ENCODE assay signal across 8 mouse cellular contexts in the genomic region with DNA sequence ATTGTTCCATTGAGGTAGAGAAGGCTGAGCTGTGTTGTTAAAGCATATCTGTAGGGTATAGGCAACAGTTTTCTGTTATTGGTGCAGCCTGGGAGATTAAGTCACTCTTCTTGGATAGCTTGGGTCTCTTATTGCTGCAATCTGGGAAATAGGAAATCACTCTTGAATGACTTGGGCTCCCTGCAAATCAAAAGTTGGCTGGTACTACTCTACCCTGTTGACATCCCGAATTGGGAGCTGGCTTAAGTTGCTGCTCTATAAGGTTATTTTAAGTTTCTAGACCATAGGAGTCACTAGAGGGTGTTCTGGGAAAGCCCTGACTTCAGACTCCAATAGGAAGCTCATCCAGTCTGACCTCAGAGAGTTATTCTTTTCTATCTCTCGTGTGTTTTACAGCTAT. TPM values are rescaled to one million over a fixed set of nuclear protein-coding genes. Genes with fewer than 3 reads are reported as not detected.
DNase-seq lines count a peak whose midpoint lies in the region; ATAC-seq lines count a peak whose summit lies in the region.

No protein-coding gene starts in this region.

- WGBS in kidney, embryonic 15.5 days, result 36% methylated on average over 2 of the region's 2 CpGs
- WGBS in embryonic facial prominence, embryonic 13.5 days, result 36% methylated on average over 2 of the region's 2 CpGs
- 40% methylated on average over 2 of the region's 2 CpGs for WGBS in hindbrain, embryonic 16.5 days
- WGBS in midbrain, embryonic 14.5 days, result 33% methylated on average over 2 of the region's 2 CpGs

- peak overlapping the region; percentile 63 for H3K4me2 ChIP-seq in kidney, embryonic 15.5 days
- peak overlapping the region; percentile 66 for H3K4me2 ChIP-seq in embryonic facial prominence, embryonic 13.5 days
- H3K4me2 ChIP-seq in hindbrain, embryonic 16.5 days (ENCODE audit: low read length), result peak overlapping the region; percentile 68
- peak overlapping the region; percentile 61 for H3K4me2 ChIP-seq in midbrain, embryonic 14.5 days (ENCODE audit: low read length)

- peak overlapping the region; percentile 93 for H3K4me3 ChIP-seq in kidney, embryonic 15.5 days (replicated peaks)
- peak overlapping the region; percentile 94 for H3K4me3 ChIP-seq in embryonic facial prominence, embryonic 13.5 days
- no peak overlapping the region for H3K4me3 ChIP-seq in hindbrain, embryonic 16.5 days (ENCODE audit: low read length)
- no peak overlapping the region for H3K4me3 ChIP-seq in midbrain, embryonic 14.5 days (replicated peaks; ENCODE audit: low read depth, low read length)

- H3K27ac ChIP-seq in kidney, embryonic 15.5 days, result no peak overlapping the region
- no peak overlapping the region for H3K27ac ChIP-seq in embryonic facial prominence, embryonic 13.5 days
- no peak overlapping the region for H3K27ac ChIP-seq in hindbrain, embryonic 16.5 days (ENCODE audit: low read depth, low read length)
- H3K27ac ChIP-seq in midbrain, embryonic 14.5 days (replicated peaks; ENCODE audit: low read depth, low read length), result no peak overlapping the region

- no peaks in the 10 kb centered on the region for H3K27me3 ChIP-seq in kidney, embryonic 15.5 days
- H3K27me3 ChIP-seq in embryonic facial prominence, embryonic 13.5 days, result no peaks in the 10 kb centered on the region
- no peaks in the 10 kb centered on the region for H3K27me3 ChIP-seq in hindbrain, embryonic 16.5 days (replicated peaks; ENCODE audit: control insufficient read depth, insufficient read depth, low read length)
- H3K27me3 ChIP-seq in midbrain, embryonic 14.5 days (ENCODE audit: control insufficient read depth, insufficient read depth, low read length), result no peaks in the 10 kb centered on the region

- peaks cover 31% of the 10 kb centered on the region for H3K4me1 ChIP-seq in kidney, embryonic 15.5 days
- peaks cover 35% of the 10 kb centered on the region for H3K4me1 ChIP-seq in embryonic facial prominence, embryonic 13.5 days
- peaks cover 21% of the 10 kb centered on the region for H3K4me1 ChIP-seq in hindbrain, embryonic 16.5 days (ENCODE audit: control insufficient read depth, insufficient read depth, low read depth, low read length)
- peaks cover 11% of the 10 kb centered on the region; the same call in 1 of the 2 replicates for H3K4me1 ChIP-seq in midbrain, embryonic 14.5 days (ENCODE audit: control insufficient read depth, insufficient read depth, low read length)

- DNase-seq in kidney, adult 11 months, result no peak
- no peak for DNase-seq in midbrain, embryonic 14.5 days
- no peak for DNase-seq in left cerebral cortex, adult 11 months (ENCODE audit: low spot score)
- DNase-seq in adrenal gland, postnatal 25 days, result no peak
- DNase-seq in layer of hippocampus, adult 9-10 months (ENCODE audit: low spot score), result no peak

- no peak overlapping the region for H3K9ac ChIP-seq in kidney, embryonic 15.5 days
- no peak overlapping the region for H3K9ac ChIP-seq in embryonic facial prominence, embryonic 13.5 days
- no peak overlapping the region for H3K9ac ChIP-seq in hindbrain, embryonic 16.5 days (ENCODE audit: low read depth, low read length)
- no peak overlapping the region for H3K9ac ChIP-seq in midbrain, embryonic 14.5 days (replicated peaks; ENCODE audit: low read length)

- no peaks in the 10 kb centered on the region for H3K36me3 ChIP-seq in kidney, embryonic 15.5 days
- H3K36me3 ChIP-seq in embryonic facial prominence, embryonic 13.5 days, result no peaks in the 10 kb centered on the region
- no peaks in the 10 kb centered on the region for H3K36me3 ChIP-seq in hindbrain, embryonic 16.5 days (ENCODE audit: control insufficient read depth, insufficient read depth, low read length)
- no peaks in the 10 kb centered on the region for H3K36me3 ChIP-seq in midbrain, embryonic 14.5 days (ENCODE audit: control insufficient read depth, insufficient read depth, low read length)

- no peak for ATAC-seq in kidney, embryonic 15.5 days (replicated peaks; ENCODE audit: low FRiP score)
- no peak for ATAC-seq in embryonic facial prominence, embryonic 13.5 days (ENCODE audit: insufficient number of reproducible peaks, insufficient read depth, low FRiP score, low TSS enrichment, low read depth)
- no peak for ATAC-seq in hindbrain, embryonic 16.5 days
- no peak for ATAC-seq in midbrain, embryonic 14.5 days (ENCODE audit: low FRiP score, low TSS enrichment)

- H3K9me3 ChIP-seq in kidney, embryonic 15.5 days (replicated peaks), result no peaks in the 10 kb centered on the region
- H3K9me3 ChIP-seq in embryonic facial prominence, embryonic 13.5 days, result no peaks in the 10 kb centered on the region
- no peaks in the 10 kb centered on the region for H3K9me3 ChIP-seq in hindbrain, embryonic 16.5 days (ENCODE audit: control insufficient read depth, low read length)
- no peaks in the 10 kb centered on the region for H3K9me3 ChIP-seq in midbrain, embryonic 14.5 days (ENCODE audit: control insufficient read depth, low read length)

RNA-seq across cellular contexts. Expression of gene Rdx, which starts 3.4 kb away (rescaled TPM):
- 119 and 131 TPM in 2 replicates for polyA plus RNA-seq in kidney, embryonic 15.5 days (2015; fragmentation: Nextera tagmentation; extraction: Ambion mirVana)
- 144 and 157 TPM in 2 replicates for polyA plus RNA-seq in embryonic facial prominence, embryonic 13.5 days (2015; fragmentation: Nextera tagmentation; extraction: Ambion mirVana)
- polyA plus RNA-seq in hindbrain, embryonic 16.5 days (2015; fragmentation: Nextera tagmentation; extraction: Ambion mirVana), result 70.7 and 71.5 TPM in 2 replicates
- 79.8 and 114 TPM in 2 replicates for polyA plus RNA-seq in midbrain, embryonic 14.5 days (2014; fragmentation: Nextera tagmentation; extraction: Ambion mirVana)
- 126 and 139 TPM in 2 replicates for total RNA-seq in adrenal gland, postnatal 25 days (2021)

Comparison
In these comparisons a context has a peak if more than half of its experiments do, and no peak if none do; other contexts are left out.
1. H3K4me3 ChIP-seq: peak in kidney, embryonic 15.5 days (single experiment) and embryonic facial prominence, embryonic 13.5 days (single experiment); none in hindbrain, embryonic 16.5 days (single experiment) and midbrain, embryonic 14.5 days (single experiment).
2. Peak in every context shown above with its lines, with median percentiles within 50 percentile points of each other: H3K4me2 ChIP-seq.